Mouse (Mus musculus): ENCODE results near the gene Gm10306.

Gene Gm10306

DNA sequence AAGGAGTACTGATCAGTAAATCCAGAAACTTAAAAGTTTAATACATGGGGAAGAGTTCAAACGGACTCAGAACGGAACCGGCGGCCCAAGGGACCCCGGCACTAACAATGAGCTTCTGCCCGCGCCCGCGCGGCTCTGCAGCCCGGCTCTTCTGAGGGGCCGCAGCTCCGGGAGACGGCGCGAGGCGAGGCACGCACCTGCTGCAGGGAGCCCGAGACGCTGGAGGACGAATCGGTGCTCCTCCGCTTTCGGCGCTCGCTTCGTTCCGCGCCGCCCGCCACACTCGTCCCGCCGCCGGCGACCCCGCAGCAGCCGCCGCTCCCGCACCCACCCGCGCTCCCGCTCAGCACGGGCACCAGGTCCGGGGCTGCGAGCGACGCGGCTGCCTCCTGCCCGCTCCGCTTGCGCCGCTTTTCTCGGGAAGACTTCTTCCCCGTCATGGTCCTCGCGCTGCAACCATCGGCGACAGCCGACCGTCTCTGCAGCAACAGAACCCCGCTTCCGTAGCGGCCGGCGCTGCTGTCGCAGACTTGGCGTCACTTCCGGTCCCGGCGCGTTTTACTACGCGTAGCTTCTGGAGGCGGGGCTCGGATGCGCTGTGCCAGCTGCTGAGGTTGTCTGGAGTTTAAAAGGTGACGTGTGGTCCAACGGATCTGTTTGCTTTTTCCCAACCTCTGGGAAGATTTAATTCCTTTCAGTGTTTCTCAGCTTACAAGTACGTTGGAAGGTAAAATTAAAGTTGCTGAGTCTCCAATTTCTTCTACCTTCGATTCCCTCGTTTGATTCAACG lies at the start of gene Gm10306, which contains the start of gene Caap1:
Gm10306 (plus strand) TSS at position 282 of the 790 bp plus-strand sequence.
Caap1 (minus strand) TSS at position 532 of the 790 bp plus-strand sequence.
- in situ Hi-C loops (cut with MboI; ENCODE audit: unreplicated experiment in 2 of 2), result no loop called here

DNA sequence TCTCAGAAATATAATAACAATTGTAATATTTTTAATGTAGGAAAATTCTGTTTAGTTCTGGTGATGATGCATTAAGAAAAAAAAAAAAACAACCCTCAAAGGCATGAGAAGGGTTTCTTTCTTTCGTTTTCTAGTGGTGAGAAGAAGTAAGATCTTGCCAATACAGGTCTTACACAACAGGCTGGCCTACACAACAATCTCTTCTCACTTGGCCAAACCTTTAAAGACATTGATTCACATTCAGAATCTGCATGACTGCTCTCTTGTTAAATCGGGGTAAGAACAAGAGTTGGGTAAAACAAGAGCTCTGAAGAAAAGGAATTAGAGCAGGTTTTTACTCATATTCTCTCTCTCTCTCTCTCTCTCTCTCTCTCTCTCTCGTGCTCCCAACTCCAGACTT lies 41.0 kb upstream of the Gm10306 start:
- in situ Hi-C loops (cut with MboI; ENCODE audit: unreplicated experiment in 2 of 2), result loop anchor here in 1 of 2 experiments (25.0 kb wide), 1 partner anchor 1003 kb away; no protein-coding TSS in a partner anchor

DNA sequence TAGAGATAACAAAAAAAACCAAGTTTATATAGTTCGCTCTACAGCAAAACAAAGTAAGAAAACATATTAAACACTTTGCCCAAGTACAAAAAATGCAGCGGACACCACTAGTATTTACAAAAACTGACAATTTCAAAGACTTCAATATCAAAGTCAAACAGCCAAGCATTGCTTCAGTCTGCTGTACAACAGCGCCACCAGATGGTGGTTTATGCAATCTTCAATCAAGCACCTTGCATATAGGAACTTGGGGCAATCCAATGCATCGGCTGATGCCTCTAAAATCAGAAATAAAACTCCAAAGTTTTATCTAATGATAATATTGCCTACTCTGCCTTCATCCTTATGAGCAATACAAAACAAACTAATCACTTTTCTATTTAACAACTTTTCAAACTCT lies 38.7 kb upstream of the Gm10306 start:
- in situ Hi-C loops (cut with MboI; ENCODE audit: unreplicated experiment in 2 of 2), result loop anchor here in 1 of 2 experiments (25.0 kb wide), 1 partner anchor 1005 kb away; no protein-coding TSS in a partner anchor

DNA sequence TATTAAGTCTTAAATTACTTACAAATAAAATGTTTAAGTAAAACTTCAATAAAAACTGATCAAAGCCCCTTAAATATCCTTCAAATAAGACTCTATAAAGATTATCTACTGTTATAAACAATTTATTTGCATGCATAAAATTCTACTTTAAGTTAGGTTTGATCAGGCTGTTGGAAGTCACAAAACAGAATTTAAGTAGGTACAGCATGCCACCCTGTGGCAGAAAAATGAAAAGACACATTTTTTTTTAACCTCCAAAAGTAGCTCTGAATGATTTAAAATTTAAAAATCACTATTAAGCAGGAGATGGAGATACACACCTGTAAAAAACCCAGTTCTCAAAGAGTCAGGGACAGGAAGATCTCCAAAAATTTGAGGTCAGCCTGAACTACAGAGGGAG lies 33.0 kb upstream of the Gm10306 start:
- in situ Hi-C loops (cut with MboI; ENCODE audit: unreplicated experiment in 2 of 2), result loop anchor here in 1 of 2 experiments (25.0 kb wide), 1 partner anchor 1011 kb away; no protein-coding TSS in a partner anchor

GRCm38 (mm10) chr4:94529448-94529847 lies 26.9 kb upstream of the Gm10306 start:
- in situ Hi-C loops (cut with MboI; ENCODE audit: unreplicated experiment in 2 of 2), result no loop called here

GRCm38 (mm10) chr4:94533205-94533604 lies 23.1 kb upstream of the Gm10306 start:
- in situ Hi-C loops (cut with MboI; ENCODE audit: unreplicated experiment in 2 of 2), result no loop called here

- in situ Hi-C loops (cut with MboI; ENCODE audit: unreplicated experiment in 2 of 2), result no loop called here
Observed at GRCm38 (mm10) chr4:94543041-94543440, 13.3 kb upstream of the Gm10306 start.

- in situ Hi-C loops (cut with MboI; ENCODE audit: unreplicated experiment in 2 of 2), result no loop called here
Observed at GRCm38 (mm10) chr4:94544321-94544720, 12.0 kb upstream of the Gm10306 start.

GRCm38 (mm10) chr4:94554955-94555494 lies 1.3 kb upstream of the Gm10306 start:
- in situ Hi-C loops (cut with MboI; ENCODE audit: unreplicated experiment in 2 of 2), result no loop called here

GRCm38 (mm10) chr4:94557145-94557544 lies 799 bp downstream of the Gm10306 start:
- in situ Hi-C loops (cut with MboI; ENCODE audit: unreplicated experiment in 2 of 2), result no loop called here

GRCm38 (mm10) chr4:94559266-94559665 lies 2.9 kb downstream of the Gm10306 start:
- in situ Hi-C loops (cut with MboI; ENCODE audit: unreplicated experiment in 2 of 2), result no loop called here

DNA sequence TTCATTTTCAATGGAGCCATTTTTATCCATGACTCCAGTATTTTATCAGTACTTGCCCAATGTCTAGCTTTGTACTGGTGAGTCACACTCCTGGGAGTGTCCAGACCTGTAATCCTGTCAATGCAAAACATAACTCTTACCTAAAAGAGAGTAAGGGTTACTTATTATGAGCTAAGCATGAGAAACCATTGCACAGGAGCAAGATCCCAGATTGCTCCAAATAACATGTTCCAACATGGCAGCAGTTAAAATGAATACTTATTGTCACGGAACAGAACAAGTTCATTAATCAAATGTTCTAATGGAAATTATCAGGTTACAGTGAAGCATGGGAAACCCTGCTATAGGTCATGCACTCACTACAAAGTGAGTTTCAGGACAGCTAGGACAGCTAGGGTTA lies 4.0 kb downstream of the Gm10306 start:
- in situ Hi-C loops (cut with MboI; ENCODE audit: unreplicated experiment in 2 of 2), result no loop called here

GRCm38 (mm10) chr4:94561954-94562648 lies 5.8 kb downstream of the Gm10306 start:
- in situ Hi-C loops (cut with MboI; ENCODE audit: unreplicated experiment in 2 of 2), result no loop called here

DNA sequence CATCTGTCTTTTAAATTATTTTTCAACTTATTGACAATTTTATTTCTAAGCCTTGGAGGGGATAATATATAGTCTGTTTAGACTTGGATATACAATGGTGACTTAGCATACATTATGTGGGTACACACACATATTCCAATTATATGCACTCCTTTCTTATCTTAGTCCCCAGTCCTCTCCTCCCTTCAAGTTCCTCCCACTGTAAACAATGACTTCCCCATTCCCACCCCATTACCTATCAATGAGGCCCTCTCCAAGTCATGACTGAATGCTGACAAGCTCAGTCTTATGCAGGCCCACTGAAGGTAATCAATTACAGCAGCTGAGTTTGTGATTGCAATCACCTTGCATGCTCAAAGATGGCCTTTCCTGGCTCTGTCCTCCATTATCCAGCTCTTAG lies 8.0 kb downstream of the Gm10306 start:
- in situ Hi-C loops (cut with MboI; ENCODE audit: unreplicated experiment in 2 of 2), result no loop called here

DNA sequence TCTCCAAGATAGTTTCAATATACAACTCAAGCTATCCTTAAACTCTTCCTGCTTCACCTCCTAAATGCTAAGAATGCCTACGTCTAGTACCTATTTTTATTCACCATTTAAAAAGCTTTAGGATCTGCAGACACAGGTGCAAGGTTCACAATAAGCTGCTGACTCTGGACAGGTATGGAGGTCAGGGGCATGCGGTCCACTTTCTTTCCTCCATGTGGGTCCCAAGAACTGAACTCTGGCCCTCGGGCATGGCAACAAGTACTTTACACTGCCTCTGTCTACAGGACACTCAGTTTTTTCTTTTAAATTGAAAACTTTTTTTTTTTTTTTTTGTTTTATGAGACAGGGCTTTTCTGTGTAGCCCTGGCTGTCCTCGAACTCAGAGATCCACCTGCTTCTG lies 16.3 kb downstream of the Gm10306 start:
- in situ Hi-C loops (cut with MboI; ENCODE audit: unreplicated experiment in 2 of 2), result no loop called here

DNA sequence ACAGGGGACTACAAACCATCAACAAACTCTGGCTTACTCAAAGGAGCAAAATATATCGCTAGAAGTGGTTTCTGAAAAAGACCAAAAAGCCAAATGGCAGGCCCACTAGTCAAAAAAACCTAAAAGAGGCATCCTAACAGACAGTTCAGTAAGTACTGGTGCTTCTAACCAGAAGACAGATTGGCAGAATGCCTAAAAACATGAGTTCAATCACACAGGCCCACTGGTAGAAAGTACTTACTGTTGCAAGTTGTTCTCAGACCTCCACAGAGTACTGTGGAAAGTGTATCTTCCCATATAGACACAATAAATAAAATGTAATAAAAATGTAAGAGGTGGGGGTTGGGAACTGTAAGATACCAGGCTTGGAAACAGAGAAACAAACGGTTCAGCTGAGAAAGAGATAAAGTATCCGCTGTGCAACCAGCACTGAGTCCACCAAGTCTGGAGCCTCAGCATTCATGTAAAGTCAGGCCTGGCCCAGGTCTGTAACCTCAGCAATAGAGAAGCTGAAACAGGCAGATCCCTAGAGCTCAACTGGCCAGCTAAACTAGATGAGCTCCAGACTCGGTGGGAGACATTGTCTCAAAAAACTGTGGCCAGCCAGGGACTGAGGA lies 35.5 kb downstream of the Gm10306 start:
- in situ Hi-C loops (cut with MboI; ENCODE audit: unreplicated experiment in 2 of 2), result no loop called here

DNA sequence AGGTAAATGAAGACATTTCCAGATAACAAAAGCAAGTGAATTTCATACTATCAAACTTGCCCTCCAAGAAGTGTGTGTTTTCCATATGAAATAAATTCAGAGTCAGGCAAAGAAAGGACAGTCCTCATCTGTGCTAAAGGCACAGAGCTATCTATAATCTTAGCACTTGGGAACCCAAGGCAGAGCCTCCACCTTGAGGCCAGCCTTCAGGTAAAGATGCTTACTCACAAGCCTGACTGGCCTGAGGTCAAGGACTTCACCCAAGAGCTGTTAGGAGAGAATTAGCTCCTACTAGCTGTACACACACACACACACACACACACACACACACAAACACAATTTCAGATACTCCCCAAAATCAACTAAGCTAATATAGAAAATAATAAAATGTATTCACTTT lies 36.4 kb downstream of the Gm10306 start:
- in situ Hi-C loops (cut with MboI; ENCODE audit: unreplicated experiment in 2 of 2), result no loop called here

DNA sequence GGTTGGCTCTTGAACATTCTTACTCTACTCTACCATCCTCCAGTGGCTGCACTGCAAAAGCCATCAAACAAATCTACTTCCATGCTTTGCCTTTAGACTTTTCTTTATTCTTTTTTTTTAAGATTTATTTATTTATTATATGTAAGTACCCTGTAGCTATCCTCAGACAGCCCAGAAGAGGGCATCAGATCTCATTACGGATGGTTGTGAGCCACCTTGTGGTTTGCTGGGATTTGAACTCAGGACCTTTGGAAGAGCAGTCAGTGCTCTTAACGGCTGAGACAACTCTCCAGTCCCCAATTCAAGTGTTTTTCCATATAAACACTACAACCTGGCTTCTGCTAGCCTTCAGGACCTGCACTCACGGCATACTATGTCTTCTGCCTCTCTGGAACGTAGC lies 45.0 kb downstream of the Gm10306 start:
- in situ Hi-C loops (cut with MboI; ENCODE audit: unreplicated experiment in 2 of 2), result no loop called here

DNA sequence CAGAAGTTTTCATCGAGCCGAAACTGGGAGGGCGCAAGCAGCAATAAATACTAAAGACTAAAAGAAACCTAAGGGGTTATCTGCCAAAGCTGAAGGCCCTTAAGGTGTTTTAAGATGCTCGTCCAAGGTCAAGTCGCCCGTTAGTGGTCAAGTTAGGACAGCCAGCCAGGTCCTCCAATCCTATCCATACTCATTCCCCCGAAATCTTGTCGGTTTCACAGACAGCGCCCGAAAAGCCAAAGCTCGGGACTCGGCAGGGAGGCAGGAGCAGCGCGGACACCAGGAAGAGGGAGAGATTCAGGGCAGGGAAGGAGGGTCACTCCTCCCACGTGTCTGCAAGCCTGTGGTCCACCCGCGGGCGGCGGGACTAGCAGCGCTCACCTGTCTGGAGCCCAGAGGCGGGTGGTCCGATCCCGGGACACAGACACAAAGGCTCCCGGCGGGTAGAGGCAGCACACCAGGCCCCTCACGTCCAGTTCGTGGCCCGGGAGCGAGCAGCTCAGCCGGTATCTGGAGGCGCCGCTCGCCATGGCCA lies 46.2 kb downstream of the Gm10306 start:
- in situ Hi-C loops (cut with MboI; ENCODE audit: unreplicated experiment in 2 of 2), result no loop called here

DNA sequence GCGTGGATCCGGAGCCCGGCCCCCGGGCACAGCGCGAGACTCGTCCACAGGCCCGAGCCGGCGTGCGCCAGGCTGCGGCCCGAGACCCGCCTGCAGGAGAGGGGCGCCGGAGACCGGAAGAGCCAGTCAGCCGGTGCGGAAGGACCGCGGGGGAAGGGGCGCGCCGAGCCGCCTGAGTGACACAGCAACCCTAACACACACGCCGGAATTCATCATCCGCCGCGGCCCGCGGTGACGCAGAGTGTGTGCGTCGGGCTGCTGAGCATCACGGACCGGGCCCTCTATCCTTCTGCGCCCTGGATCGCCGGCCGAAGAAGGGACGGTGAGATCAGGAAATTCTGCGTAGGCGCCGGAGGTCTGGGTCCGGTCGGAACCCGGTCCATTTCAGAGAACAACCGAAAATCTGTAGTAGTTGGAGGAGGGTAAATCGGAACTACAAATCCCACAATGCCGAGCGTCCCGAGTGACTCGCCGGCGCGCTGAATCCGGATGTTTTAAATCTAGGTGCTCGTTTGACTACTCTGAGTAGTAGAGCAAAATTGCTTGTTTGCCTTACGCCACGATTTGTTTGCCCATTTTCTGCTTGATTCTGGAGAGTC lies 46.8 kb downstream of the Gm10306 start, which contains the start of gene Plaa:
Plaa (minus strand) TSS at position 214 of the 599 bp plus-strand sequence.
- in situ Hi-C loops (cut with MboI; ENCODE audit: unreplicated experiment in 2 of 2), result no loop called here
